Mouse (Mus musculus) embryonic fibroblast, embryonic 13.5 days (primary cell): Measurements from ENCODE around the gene Sh2b1.

Source experiments
- CTCF ChIP-seq: IDR thresholded peaks from 2 replicates; pipeline ENCODE4 v1.5.1; 2011; ENCODE audit warnings: mild to moderate bottlenecking, control low read depth, low read length, moderate library complexity, borderline replicate concordance; ENCODE audit not compliant: insufficient read depth
- POLR2A ChIP-seq: IDR thresholded peaks from 2 replicates; pipeline ENCODE4 v1.6.1; 2011; ENCODE audit warnings: low read depth, mild to moderate bottlenecking, control low read depth, low read length, moderate library complexity

GRCm38 (mm10) chr7:126467834-126468627, 7.2 kb downstream of the Sh2b1 start:
- TF ChIP-seq POLR2A, result no peak
- TF ChIP-seq CTCF, result no peak
